Mouse (Mus musculus) kidney, adult 2 months (tissue): ENCODE measurements at regions not wholly inside any gene's neighbourhood (a gene's known extent, or its start where the extent isn't known, plus 50 kb on each side); places are given as distances from the start of the nearest gene placed in this dataset.

Experiments
- DNase-seq: peaks from one replicate; pipeline ENCODE4 v3.0.0; 2021
- H3K27ac ChIP-seq: fragments of 200-500 bp; 2 replicates; pipeline ENCODE4 v1.5.1; 2012; ENCODE audit warnings: low read depth, low read length, control low read depth, inconsistent platforms; ENCODE audit not compliant: insufficient read depth
- H3K27me3 ChIP-seq: fragments of 200-500 bp; replicated peaks from 2 replicates; pipeline ENCODE4 v1.6.1; 2012; ENCODE audit warnings: mild to moderate bottlenecking, moderate library complexity, low read length, inconsistent platforms; ENCODE audit not compliant: control insufficient read depth, insufficient read depth
- H3K36me3 ChIP-seq: fragments of 200-500 bp; 2 replicates; pipeline ENCODE4 v1.6.1; 2012; ENCODE audit warnings: mild to moderate bottlenecking, moderate library complexity, low read length, inconsistent platforms; ENCODE audit not compliant: control insufficient read depth, insufficient read depth
- H3K4me1 ChIP-seq: fragments of 200-500 bp; 2 replicates; pipeline ENCODE4 v1.6.1; 2011; ENCODE audit warnings: low read length; ENCODE audit not compliant: control insufficient read depth, insufficient read depth
- H3K4me3 ChIP-seq: fragments of 200-500 bp; 2 replicates; pipeline ENCODE4 v1.5.1; 2011; ENCODE audit warnings: mild to moderate bottlenecking, low read depth, low read length, control low read depth; ENCODE audit not compliant: insufficient read depth
- CTCF ChIP-seq: fragments of 200-500 bp; conservative IDR thresholded peaks from 2 replicates; pipeline ENCODE4 v1.5.1; 2011; ENCODE audit warnings: low read depth, mild to moderate bottlenecking, control low read depth, low read length, moderate library complexity, mixed read lengths; ENCODE audit not compliant: insufficient read depth, insufficient read length
- POLR2A ChIP-seq: fragments of 200-500 bp; IDR thresholded peaks from one replicate; pipeline ENCODE4 v1.6.1; 2011; ENCODE audit warnings: low read depth, low read length, control low read depth
- WGBS: fragments of 180-500 bp; shearing (Covaris S2); methylation state at CpG from one replicate; pipeline ENCODE4 v1.1.7; 2018; 5-methylcytosine and 5-hydroxymethylcytosine counted together

- H3K4me3 ChIP-seq: no peak overlapping the region
- TF ChIP-seq POLR2A (no peak), CTCF (no peak)
- DNase-seq: no peak
- WGBS: 91% methylated on average over 3 of the region's 3 CpGs
- H3K27ac ChIP-seq: no peak overlapping the region
- no peaks in the 10 kb centered on the region for H3K27me3 ChIP-seq
- no peaks in the 10 kb centered on the region for H3K36me3 ChIP-seq
- no peaks in the 10 kb centered on the region for H3K4me1 ChIP-seq
Observed at GRCm38 (mm10) chr10:125759171-125759570, 206.8 kb upstream of the Lrig3 start.

DNA sequence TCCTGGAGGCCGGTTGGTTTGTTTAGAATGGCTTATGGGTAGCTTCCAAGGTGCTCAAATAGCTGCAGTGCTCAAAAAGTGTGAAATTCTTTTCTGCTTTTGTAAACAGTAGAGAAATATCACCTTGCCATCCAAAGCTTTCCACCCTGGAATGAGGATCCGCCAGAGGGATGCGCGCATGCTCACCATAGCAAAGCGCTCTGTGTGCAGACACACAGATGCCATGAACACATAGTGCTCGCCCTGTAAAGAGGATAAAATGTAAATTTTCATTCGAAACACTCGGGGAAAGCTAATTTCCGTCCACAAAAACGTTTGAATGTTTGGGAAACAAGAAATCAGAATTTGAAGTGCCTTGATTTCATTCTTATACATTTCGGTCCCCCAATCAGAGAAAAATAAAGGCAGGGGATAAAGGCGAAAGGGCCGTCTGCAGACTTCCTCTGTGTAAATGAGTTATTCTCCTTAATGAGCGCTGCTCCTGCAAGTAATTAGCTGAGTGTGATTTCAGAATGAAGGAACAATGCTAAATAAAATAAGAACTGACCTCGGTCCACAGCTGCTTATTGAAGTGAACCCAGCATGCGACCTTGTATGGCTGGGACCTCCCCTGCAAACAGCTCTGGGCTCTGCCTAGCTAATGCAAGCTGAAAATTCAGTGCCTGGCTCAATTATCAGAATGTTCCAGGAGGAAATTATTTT is 203.4 kb upstream of the Lrig3 start:
- H3K27ac ChIP-seq: no peak overlapping the region
- H3K4me3 ChIP-seq: no peak overlapping the region
- H3K36me3 ChIP-seq: no peaks in the 10 kb centered on the region
- no peak for DNase-seq
- H3K4me1 ChIP-seq: peaks cover 4% of the 10 kb centered on the region; the same call in 1 of the 2 replicates
- TF ChIP-seq POLR2A (no peak), CTCF (no peak)
- no peaks in the 10 kb centered on the region for H3K27me3 ChIP-seq
- WGBS: 72% methylated on average over 16 of the region's 16 CpGs

- peak; percentile 75 for TF ChIP-seq CTCF
- TF ChIP-seq POLR2A: no peak
- peak; percentile 93 for DNase-seq
- H3K27ac ChIP-seq: peak overlapping the region; percentile 85
Observed at GRCm38 (mm10) chr10:125764402-125765102, 201.4 kb upstream of the Lrig3 start.

DNA sequence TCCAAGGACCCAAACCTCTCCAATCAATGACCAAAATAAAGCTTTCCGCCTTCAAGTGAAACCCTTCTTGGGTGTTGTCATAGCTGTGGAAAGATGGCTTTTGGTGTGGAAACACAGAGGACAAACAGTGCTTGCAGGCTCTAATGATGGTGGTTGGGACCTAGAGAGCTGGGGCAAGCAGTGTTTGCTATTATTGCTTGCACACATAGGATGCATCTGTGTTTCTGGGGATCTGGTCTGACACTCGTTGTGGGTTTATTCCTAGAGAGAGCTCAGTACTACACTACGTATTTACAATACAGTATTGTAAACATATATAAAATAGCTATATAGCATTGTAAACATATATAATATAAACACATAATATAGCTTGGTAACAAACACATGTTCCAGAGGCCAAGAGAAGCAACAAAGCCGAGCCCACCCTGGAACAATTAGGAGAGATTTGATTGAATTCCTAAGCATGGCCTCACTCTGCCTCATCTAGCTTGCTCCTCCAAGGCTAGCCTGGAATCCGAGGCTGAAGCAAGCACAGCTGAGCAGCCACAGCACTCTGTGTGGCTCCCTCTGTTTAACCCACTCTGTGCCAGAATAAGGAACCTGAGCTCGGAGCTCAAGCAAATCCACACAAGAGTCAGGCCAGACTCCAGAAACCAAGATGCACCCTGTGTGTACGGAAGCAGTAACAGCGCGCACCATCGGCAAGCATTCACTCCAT is 200.7 kb upstream of the Lrig3 start:
- 81% methylated on average over 10 of the region's 10 CpGs for WGBS
- no peak overlapping the region for H3K4me3 ChIP-seq
- peak overlapping the region; percentile 85 for H3K27ac ChIP-seq
- TF ChIP-seq CTCF (no peak), POLR2A (no peak)
- H3K4me1 ChIP-seq: peaks cover 4% of the 10 kb centered on the region; the same call in 1 of the 2 replicates
- H3K27me3 ChIP-seq: no peaks in the 10 kb centered on the region; the same call in 1 of the 2 replicates
- H3K36me3 ChIP-seq: no peaks in the 10 kb centered on the region
- DNase-seq: no peak

More at GRCm38 (mm10) chr10:125764402-125765102, 201.4 kb upstream of the Lrig3 start:
- peaks cover 4% of the 10 kb centered on the region; the same call in 1 of the 2 replicates for H3K4me1 ChIP-seq
- no peaks in the 10 kb centered on the region; the same call in 1 of the 2 replicates for H3K27me3 ChIP-seq
- H3K36me3 ChIP-seq: no peaks in the 10 kb centered on the region
- WGBS: 44% methylated on average over 10 of the region's 10 CpGs
- H3K4me3 ChIP-seq: no peak overlapping the region

DNA sequence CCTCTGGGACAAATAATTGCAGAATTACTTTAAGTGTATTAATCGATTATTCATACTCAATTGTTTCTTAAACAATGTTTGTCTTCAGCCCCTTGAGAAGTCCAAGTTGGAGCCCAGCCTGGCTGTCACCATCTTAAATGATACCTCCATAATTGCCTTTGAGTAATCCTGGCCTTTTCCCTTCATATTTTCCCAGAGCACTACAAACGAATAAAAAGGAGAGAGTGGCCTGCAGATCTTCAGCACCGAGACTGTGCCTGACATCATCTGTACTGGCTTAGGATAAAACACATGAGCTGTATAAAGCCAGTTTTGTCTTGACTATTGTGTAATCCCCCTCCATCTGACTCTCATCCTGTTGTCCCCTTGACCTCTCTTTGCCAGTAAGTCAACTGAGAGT is 197.7 kb upstream of the Lrig3 start:
- H3K4me1 ChIP-seq: peaks cover 4% of the 10 kb centered on the region; the same call in 1 of the 2 replicates
- no peak overlapping the region for H3K4me3 ChIP-seq
- no peaks in the 10 kb centered on the region for H3K36me3 ChIP-seq
- no peak for DNase-seq
- WGBS: 79% methylated on average over 3 of the region's 3 CpGs
- no peak overlapping the region for H3K27ac ChIP-seq
- H3K27me3 ChIP-seq: no peaks in the 10 kb centered on the region; the same call in 1 of the 2 replicates
- TF ChIP-seq POLR2A (no peak), CTCF (no peak)

- Histone ChIP-seq H3K4me1 (no peaks in the 10 kb centered on the region), H3K27ac (no peak overlapping the region), H3K36me3 (no peaks in the 10 kb centered on the region), H3K4me3 (no peak overlapping the region), H3K27me3 (no peaks in the 10 kb centered on the region; the same call in 1 of the 2 replicates)
- WGBS: 79% methylated on average over 7 of the region's 7 CpGs
- DNase-seq: no peak
- no peak for TF ChIP-seq CTCF
- TF ChIP-seq POLR2A: no peak
Observed at GRCm38 (mm10) chr10:125773541-125773940, 192.4 kb upstream of the Lrig3 start.
